Mouse (Mus musculus): ENCODE data around the gene Gpd2. TPM values are rescaled to one million over a fixed set of nuclear protein-coding genes. Genes with fewer than 3 reads are reported as not detected.
A peak's percentile ranks its signal among the peaks of the same experiment; 100 is the strongest.

The Gpd2 gene
- polyA plus RNA-seq, 1 experiment from 2014 or later: 28.5 TPM

- ATAC-seq: no peak
- H3K9me3 ChIP-seq (ENCODE audit: control insufficient read depth, low read length): no peaks in the 10 kb centered on the region
- 94% methylated on average over 9 of the region's 9 CpGs for WGBS
Measured at GRCm38 (mm10) chr2:57353722-57354432, 116.4 kb downstream of the Gpd2 start.

GRCm38 (mm10) chr2:57354848-57355247 lies 117.4 kb downstream of the Gpd2 start:
- H3K27ac ChIP-seq (ENCODE audit: low read length): no peak overlapping the region
- H3K36me3 ChIP-seq (ENCODE audit: control insufficient read depth, insufficient read depth): no peaks in the 10 kb centered on the region
- H3K4me1 ChIP-seq (replicated peaks; ENCODE audit: control insufficient read depth, insufficient read depth, low read length): peaks cover 3% of the 10 kb centered on the region; the same call in 1 of the 2 replicates
- WGBS: 78% methylated on average over 3 of the region's 3 CpGs
- no peak overlapping the region for H3K4me2 ChIP-seq (ENCODE audit: low read length)
- no peak overlapping the region for H3K4me3 ChIP-seq (replicated peaks; ENCODE audit: low read length)
- no peak overlapping the region for H3K9ac ChIP-seq (replicated peaks; ENCODE audit: low read depth, low read length)
- H3K27me3 ChIP-seq (replicated peaks; ENCODE audit: control insufficient read depth, insufficient read depth, low read length): no peaks in the 10 kb centered on the region
- no peak for ATAC-seq
- H3K9me3 ChIP-seq (ENCODE audit: control insufficient read depth, low read length): no peaks in the 10 kb centered on the region

More at GRCm38 (mm10) chr2:57353722-57354432, 116.4 kb downstream of the Gpd2 start:
- no peak overlapping the region for H3K9ac ChIP-seq (replicated peaks; ENCODE audit: low read depth, low read length)
- H3K36me3 ChIP-seq (ENCODE audit: control insufficient read depth, insufficient read depth): no peaks in the 10 kb centered on the region
- no peaks in the 10 kb centered on the region for H3K27me3 ChIP-seq (replicated peaks; ENCODE audit: control insufficient read depth, insufficient read depth, low read length)
- no peak overlapping the region for H3K4me2 ChIP-seq (ENCODE audit: low read length)
- no peak overlapping the region for H3K27ac ChIP-seq (ENCODE audit: low read length)
- H3K4me1 ChIP-seq (replicated peaks; ENCODE audit: control insufficient read depth, insufficient read depth, low read length): peaks cover 3% of the 10 kb centered on the region; the same call in 1 of the 2 replicates
- H3K4me3 ChIP-seq (replicated peaks; ENCODE audit: low read length): no peak overlapping the region

- Histone ChIP-seq H3K4me2 (ENCODE audit: low read length) (no peak overlapping the region), H3K36me3 (ENCODE audit: control insufficient read depth, insufficient read depth) (no peaks in the 10 kb centered on the region), H3K27ac (ENCODE audit: low read length) (no peak overlapping the region), H3K4me3 (replicated peaks; ENCODE audit: low read length) (no peak overlapping the region), H3K4me1 (replicated peaks; ENCODE audit: control insufficient read depth, insufficient read depth, low read length) (no peaks in the 10 kb centered on the region), H3K9me3 (ENCODE audit: control insufficient read depth, low read length) (no peaks in the 10 kb centered on the region), H3K27me3 (replicated peaks; ENCODE audit: control insufficient read depth, insufficient read depth, low read length) (no peaks in the 10 kb centered on the region), H3K9ac (replicated peaks; ENCODE audit: low read depth, low read length) (no peak overlapping the region)
- no peak for ATAC-seq
- 77% methylated on average over 12 of the region's 12 CpGs for WGBS
Measured at GRCm38 (mm10) chr2:57356222-57356822, 118.9 kb downstream of the Gpd2 start.

- H3K9ac ChIP-seq (replicated peaks; ENCODE audit: low read depth, low read length): no peak overlapping the region
- H3K27me3 ChIP-seq (replicated peaks; ENCODE audit: control insufficient read depth, insufficient read depth, low read length): no peaks in the 10 kb centered on the region
- H3K4me2 ChIP-seq (ENCODE audit: low read length): no peak overlapping the region
- no peaks in the 10 kb centered on the region for H3K36me3 ChIP-seq (ENCODE audit: control insufficient read depth, insufficient read depth)
- H3K4me1 ChIP-seq (replicated peaks; ENCODE audit: control insufficient read depth, insufficient read depth, low read length): no peaks in the 10 kb centered on the region
- no peaks in the 10 kb centered on the region for H3K9me3 ChIP-seq (ENCODE audit: control insufficient read depth, low read length)
- WGBS: 86% methylated on average over 3 of the region's 3 CpGs
- H3K4me3 ChIP-seq (replicated peaks; ENCODE audit: low read length): no peak overlapping the region
- H3K27ac ChIP-seq (ENCODE audit: low read length): no peak overlapping the region
- ATAC-seq: no peak
Measured at GRCm38 (mm10) chr2:57362503-57362902, 125.1 kb downstream of the Gpd2 start.

GRCm38 (mm10) chr2:57374647-57375046 lies 137.2 kb downstream of the Gpd2 start:
- H3K9ac ChIP-seq (replicated peaks; ENCODE audit: low read depth, low read length): no peak overlapping the region
- no peaks in the 10 kb centered on the region for H3K27me3 ChIP-seq (replicated peaks; ENCODE audit: control insufficient read depth, insufficient read depth, low read length)
- WGBS: 15% methylated on average over 4 of the region's 4 CpGs
- H3K9me3 ChIP-seq (ENCODE audit: control insufficient read depth, low read length): no peaks in the 10 kb centered on the region
- peaks cover 34% of the 10 kb centered on the region for H3K4me1 ChIP-seq (replicated peaks; ENCODE audit: control insufficient read depth, insufficient read depth, low read length)
- H3K27ac ChIP-seq (ENCODE audit: low read length): no peak overlapping the region
- no peaks in the 10 kb centered on the region for H3K36me3 ChIP-seq (ENCODE audit: control insufficient read depth, insufficient read depth)
- ATAC-seq: no peak
- H3K4me3 ChIP-seq (replicated peaks; ENCODE audit: low read length): peak overlapping the region; percentile 1; the same call in 1 of the 2 replicates
- peak overlapping the region; percentile 27 for H3K4me2 ChIP-seq (ENCODE audit: low read length)

- no peak overlapping the region for H3K4me3 ChIP-seq (replicated peaks; ENCODE audit: low read length)
- H3K9me3 ChIP-seq (ENCODE audit: control insufficient read depth, low read length): no peaks in the 10 kb centered on the region
- H3K27me3 ChIP-seq (replicated peaks; ENCODE audit: control insufficient read depth, insufficient read depth, low read length): no peaks in the 10 kb centered on the region
- peak; percentile 59 for ATAC-seq
- H3K4me1 ChIP-seq (replicated peaks; ENCODE audit: control insufficient read depth, insufficient read depth, low read length): peaks cover 34% of the 10 kb centered on the region
- H3K27ac ChIP-seq (ENCODE audit: low read length): no peak overlapping the region
- H3K36me3 ChIP-seq (ENCODE audit: control insufficient read depth, insufficient read depth): no peaks in the 10 kb centered on the region
- H3K4me2 ChIP-seq (ENCODE audit: low read length): no peak overlapping the region
- WGBS: 21% methylated on average over 7 of the region's 7 CpGs
- H3K9ac ChIP-seq (replicated peaks; ENCODE audit: low read depth, low read length): no peak overlapping the region
Measured at GRCm38 (mm10) chr2:57375138-57375837, 137.9 kb downstream of the Gpd2 start.

- no peak overlapping the region for H3K4me3 ChIP-seq (replicated peaks; ENCODE audit: low read length)
- H3K9ac ChIP-seq (replicated peaks; ENCODE audit: low read depth, low read length): no peak overlapping the region
- no peak overlapping the region for H3K27ac ChIP-seq (ENCODE audit: low read length)
- WGBS: 3% methylated on average over 8 of the region's 8 CpGs
- no peaks in the 10 kb centered on the region for H3K9me3 ChIP-seq (ENCODE audit: control insufficient read depth, low read length)
- peak overlapping the region; percentile 23 for H3K4me2 ChIP-seq (ENCODE audit: low read length)
- H3K4me1 ChIP-seq (replicated peaks; ENCODE audit: control insufficient read depth, insufficient read depth, low read length): peaks cover 34% of the 10 kb centered on the region
- H3K27me3 ChIP-seq (replicated peaks; ENCODE audit: control insufficient read depth, insufficient read depth, low read length): no peaks in the 10 kb centered on the region
- H3K36me3 ChIP-seq (ENCODE audit: control insufficient read depth, insufficient read depth): no peaks in the 10 kb centered on the region
- peak; percentile 79 for ATAC-seq
Measured at GRCm38 (mm10) chr2:57378147-57378889, 140.9 kb downstream of the Gpd2 start.

- 92% methylated on average over 2 of the region's 2 CpGs for WGBS
Measured at GRCm38 (mm10) chr2:57384625-57385024, 147.2 kb downstream of the Gpd2 start.

More at GRCm38 (mm10) chr2:57384625-57385024, 147.2 kb downstream of the Gpd2 start:
- no peak for ATAC-seq
- no peak overlapping the region for H3K4me3 ChIP-seq (replicated peaks; ENCODE audit: low read length)
- no peak overlapping the region for H3K27ac ChIP-seq (ENCODE audit: low read length)
- no peaks in the 10 kb centered on the region for H3K36me3 ChIP-seq (ENCODE audit: control insufficient read depth, insufficient read depth)
- no peak overlapping the region for H3K9ac ChIP-seq (replicated peaks; ENCODE audit: low read depth, low read length)
- 0 out of 2 replicates have a peak, but pooled peaks cover 2% of the 10 kb centered on the region for H3K27me3 ChIP-seq (replicated peaks; ENCODE audit: control insufficient read depth, insufficient read depth, low read length)
- H3K4me2 ChIP-seq (ENCODE audit: low read length): no peak overlapping the region
- H3K4me1 ChIP-seq (replicated peaks; ENCODE audit: control insufficient read depth, insufficient read depth, low read length): peaks cover 8% of the 10 kb centered on the region; the same call in 1 of the 2 replicates
- no peaks in the 10 kb centered on the region for H3K9me3 ChIP-seq (ENCODE audit: control insufficient read depth, low read length)

All from forebrain, embryonic 16.5 days (tissue).